Mouse (Mus musculus): ENCODE data around the gene Atp6ap1l. TPM values are rescaled to one million over a fixed set of nuclear protein-coding genes. Genes with fewer than 3 reads are reported as not detected.

Atp6ap1l gene
- polyA plus RNA-seq, 1 experiment from 2014 or later, result not detected

DNA sequence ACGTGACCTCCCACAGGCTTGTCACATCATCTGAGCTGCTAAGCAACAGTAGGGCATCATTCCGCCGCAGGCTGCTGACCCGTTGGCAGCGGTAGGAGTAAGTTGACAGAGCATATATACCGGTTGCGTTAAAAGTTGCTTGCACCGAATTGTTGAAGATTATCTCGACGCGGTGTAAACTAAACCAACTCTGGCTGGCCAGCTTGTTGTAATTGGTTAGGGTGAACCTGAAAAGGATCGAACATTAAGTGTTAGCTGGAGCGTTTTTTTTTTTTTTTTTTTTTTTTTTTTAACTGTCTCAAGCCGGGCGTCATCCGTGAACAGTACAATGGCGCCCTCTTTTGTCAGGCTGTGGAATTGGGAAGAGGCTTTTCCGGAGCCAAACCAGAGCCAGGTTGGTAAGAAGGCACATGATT, 18.6 kb downstream of the Atp6ap1l start:
- Histone ChIP-seq H3K36me3 (ENCODE audit: insufficient read depth) (no peaks in the 10 kb centered on the region), H3K9ac (peak overlapping the region; percentile 36), H3K27me3 (ENCODE audit: insufficient read depth, low read length) (no peaks in the 10 kb centered on the region), H3K4me1 (ENCODE audit: insufficient read depth) (peaks cover 7% of the 10 kb centered on the region; the same call in 1 of the 2 replicates), H3K9me3 (ENCODE audit: low read depth, low read length) (no peaks in the 10 kb centered on the region; the same call in 1 of the 2 replicates), H3K27ac (ENCODE audit: low read depth) (no peak overlapping the region), H3K4me3 (ENCODE audit: low read depth, low read length) (peak overlapping the region; percentile 32), H3K4me2 (peak overlapping the region; percentile 72)
- ATAC-seq (ENCODE audit: insufficient read depth) (peak; percentile 65), DNase-seq (peak; percentile 93)
- TF ChIP-seq CTCF (IDR thresholded peaks at IDR 0.05; ENCODE audit: low read depth), result peak; percentile 82
- WGBS, result under 1% methylated on average over 18 of the region's 18 CpGs

DNA sequence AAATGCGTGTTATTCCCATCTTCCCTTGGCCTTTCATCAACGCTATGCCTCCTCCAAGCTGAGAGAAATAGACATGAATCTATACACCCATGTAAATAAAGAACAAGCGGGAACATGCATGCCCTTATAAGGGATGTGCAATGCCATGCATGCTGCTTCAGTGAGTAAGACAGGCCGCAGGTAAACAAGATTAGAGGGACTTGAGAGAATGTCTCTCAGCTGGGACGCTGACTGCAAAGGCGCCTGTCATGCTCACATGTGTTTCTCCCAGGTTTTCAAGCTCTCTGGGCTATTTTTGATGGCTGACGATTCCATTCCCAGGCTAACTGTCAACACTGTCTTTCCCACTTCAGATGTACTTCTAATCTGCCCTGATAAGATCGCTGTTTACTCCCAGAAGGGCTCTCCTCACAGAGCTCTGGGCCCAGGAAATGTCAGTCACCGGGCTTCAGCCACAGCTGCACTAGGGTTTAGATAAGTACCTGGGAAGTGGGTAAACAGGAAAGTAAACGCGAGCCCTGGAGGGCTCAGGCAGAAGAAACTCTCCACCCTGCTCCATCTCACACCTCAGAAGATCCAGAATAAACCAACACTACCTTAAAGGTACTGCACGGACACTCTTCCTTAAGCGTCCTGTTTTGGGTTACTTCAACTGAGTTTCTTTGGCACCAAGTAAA, 19.2 kb downstream of the Atp6ap1l start:
- 21% methylated on average over 13 of the region's 13 CpGs for WGBS
- ATAC-seq (ENCODE audit: insufficient read depth) (peak; percentile 81), DNase-seq (peak; percentile 41)
- TF ChIP-seq CTCF (IDR thresholded peaks at IDR 0.05; ENCODE audit: low read depth), result no peak
- peaks cover 7% of the 10 kb centered on the region; the same call in 1 of the 2 replicates for H3K4me1 ChIP-seq (ENCODE audit: insufficient read depth)
- H3K4me3 ChIP-seq (ENCODE audit: low read depth, low read length), result peak overlapping the region; percentile 32
- H3K27me3 ChIP-seq (ENCODE audit: insufficient read depth, low read length), result no peaks in the 10 kb centered on the region
- peak overlapping the region; percentile 36 for H3K9ac ChIP-seq
- no peaks in the 10 kb centered on the region; the same call in 1 of the 2 replicates for H3K9me3 ChIP-seq (ENCODE audit: low read depth, low read length)
- H3K27ac ChIP-seq (ENCODE audit: low read depth), result no peak overlapping the region
- H3K36me3 ChIP-seq (ENCODE audit: insufficient read depth), result no peaks in the 10 kb centered on the region
- peak overlapping the region; percentile 72 for H3K4me2 ChIP-seq

DNA sequence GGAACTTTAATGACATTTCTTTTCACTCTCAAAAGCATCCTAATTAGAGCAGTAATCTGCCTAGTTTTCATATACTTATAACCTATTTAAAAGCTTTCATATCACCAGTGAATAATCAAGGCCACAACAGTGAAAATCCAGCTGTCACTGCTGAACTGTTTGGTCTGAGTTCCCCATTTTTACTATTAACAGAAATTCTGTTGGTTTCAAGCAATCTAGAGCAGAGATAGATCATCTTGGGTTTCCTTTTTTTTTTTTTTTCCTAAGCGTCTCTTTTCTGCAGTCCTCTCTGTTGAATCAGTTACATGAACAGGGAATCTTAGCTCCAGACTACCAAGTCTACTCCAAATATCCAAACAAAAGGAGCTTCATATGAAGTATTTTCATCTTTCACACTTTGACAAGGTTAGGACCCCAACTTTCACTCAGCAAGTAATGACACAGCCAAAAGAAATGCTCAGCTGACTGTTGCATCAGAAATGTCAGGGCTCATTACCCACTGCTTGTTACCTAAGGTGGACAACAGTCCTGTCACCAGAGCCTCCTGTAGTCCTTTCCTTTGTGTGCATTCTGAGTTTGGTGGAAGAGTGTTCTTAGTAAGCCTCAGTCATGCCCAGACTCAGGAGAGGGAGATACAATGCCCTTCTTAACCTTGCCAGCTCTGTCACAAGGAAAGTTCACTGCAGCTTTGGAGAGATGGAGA, 23.3 kb downstream of the Atp6ap1l start:
- Histone ChIP-seq H3K4me1 (ENCODE audit: insufficient read depth) (peaks cover 7% of the 10 kb centered on the region; the same call in 1 of the 2 replicates), H3K9me3 (ENCODE audit: low read depth, low read length) (no peaks in the 10 kb centered on the region; the same call in 1 of the 2 replicates), H3K27ac (ENCODE audit: low read depth) (no peak overlapping the region), H3K27me3 (ENCODE audit: insufficient read depth, low read length) (no peaks in the 10 kb centered on the region), H3K4me2 (no peak overlapping the region), H3K9ac (no peak overlapping the region), H3K36me3 (ENCODE audit: insufficient read depth) (no peaks in the 10 kb centered on the region), H3K4me3 (ENCODE audit: low read depth, low read length) (no peak overlapping the region)
- 60% methylated on average over 1 of the region's 1 CpGs for WGBS
- no peak for TF ChIP-seq CTCF (IDR thresholded peaks at IDR 0.05; ENCODE audit: low read depth)
- DNase-seq, result no peak
- no peak for ATAC-seq (ENCODE audit: insufficient read depth)

DNA sequence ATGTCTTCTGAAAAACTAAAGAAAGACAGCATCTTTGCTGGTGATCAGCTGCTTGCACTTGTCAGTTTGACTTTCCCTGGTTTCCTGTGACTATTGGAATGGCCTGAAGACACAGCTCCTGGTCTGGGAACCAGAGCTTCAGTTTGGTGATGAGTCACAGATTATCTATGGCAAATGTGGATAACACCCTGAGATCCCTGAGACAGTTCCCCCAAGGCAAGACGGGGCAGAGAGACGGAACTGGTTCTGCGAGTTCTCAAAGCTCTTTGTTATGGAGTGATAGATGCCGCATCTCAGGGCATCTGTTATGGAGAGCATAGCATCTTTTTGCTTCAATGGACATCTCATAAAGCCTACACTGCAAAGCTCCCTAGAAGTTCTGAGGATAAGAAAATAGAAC, 33.6 kb downstream of the Atp6ap1l start:
- no peak for DNase-seq
- Histone ChIP-seq H3K4me1 (ENCODE audit: insufficient read depth) (no peaks in the 10 kb centered on the region), H3K27ac (ENCODE audit: low read depth) (no peak overlapping the region), H3K9me3 (ENCODE audit: low read depth, low read length) (no peaks in the 10 kb centered on the region), H3K36me3 (ENCODE audit: insufficient read depth) (no peaks in the 10 kb centered on the region), H3K4me2 (no peak overlapping the region), H3K9ac (no peak overlapping the region), H3K4me3 (ENCODE audit: low read depth, low read length) (no peak overlapping the region), H3K27me3 (ENCODE audit: insufficient read depth, low read length) (no peaks in the 10 kb centered on the region)
- WGBS, result 57% methylated on average over 4 of the region's 4 CpGs
- no peak for ATAC-seq (ENCODE audit: insufficient read depth)
- TF ChIP-seq CTCF (IDR thresholded peaks at IDR 0.05; ENCODE audit: low read depth), result no peak

DNA sequence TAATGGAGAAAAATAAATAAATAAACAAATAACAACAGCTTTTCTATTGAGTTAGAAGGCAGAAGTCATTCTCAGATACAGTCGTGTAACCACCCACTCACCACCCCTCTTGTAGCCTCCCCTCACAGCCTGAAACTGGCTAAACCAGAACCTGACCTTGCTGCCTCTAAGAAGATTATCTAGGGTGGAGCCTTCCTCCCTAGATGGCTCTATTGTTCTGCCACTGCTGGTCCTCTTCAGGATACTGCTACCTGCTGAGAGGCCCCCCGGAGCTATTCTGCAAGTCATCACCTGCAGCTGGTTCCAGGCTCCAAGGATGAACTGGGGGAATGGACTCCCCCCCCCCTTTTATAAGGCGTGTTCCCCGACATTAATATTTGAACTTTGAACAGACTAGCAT, 36.0 kb downstream of the Atp6ap1l start:
- no peaks in the 10 kb centered on the region for H3K27me3 ChIP-seq (ENCODE audit: insufficient read depth, low read length)
- H3K4me3 ChIP-seq (ENCODE audit: low read depth, low read length), result no peak overlapping the region
- H3K4me1 ChIP-seq (ENCODE audit: insufficient read depth), result no peaks in the 10 kb centered on the region
- H3K27ac ChIP-seq (ENCODE audit: low read depth), result no peak overlapping the region
- TF ChIP-seq CTCF (IDR thresholded peaks at IDR 0.05; ENCODE audit: low read depth), result no peak
- H3K36me3 ChIP-seq (ENCODE audit: insufficient read depth), result no peaks in the 10 kb centered on the region
- ATAC-seq (ENCODE audit: insufficient read depth) (no peak), DNase-seq (no peak)
- 35% methylated on average over 4 of the region's 4 CpGs for WGBS
- H3K9ac ChIP-seq, result no peak overlapping the region
- no peak overlapping the region for H3K4me2 ChIP-seq
- no peaks in the 10 kb centered on the region for H3K9me3 ChIP-seq (ENCODE audit: low read depth, low read length)

DNA sequence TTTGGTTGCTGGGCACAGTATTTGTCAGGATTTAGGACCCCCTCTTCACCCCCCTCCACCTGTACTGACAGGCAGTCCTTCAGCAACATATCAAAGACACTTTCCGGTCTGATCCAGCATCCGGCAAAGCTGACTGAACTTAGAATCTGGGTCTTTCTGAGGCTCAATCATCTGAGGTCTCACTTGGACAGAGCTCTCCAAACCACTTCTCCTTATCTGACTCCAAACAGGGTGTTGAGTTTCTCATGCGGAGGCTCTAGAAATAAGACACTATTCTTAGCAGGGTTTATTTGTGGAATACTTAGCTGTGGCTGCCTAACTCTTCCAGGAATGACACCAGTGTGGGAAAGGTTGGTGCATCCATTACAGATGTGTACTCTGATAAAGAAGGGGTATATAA, 43.0 kb downstream of the Atp6ap1l start:
- H3K27ac ChIP-seq (ENCODE audit: low read depth), result no peak overlapping the region
- 21% methylated on average over 3 of the region's 3 CpGs for WGBS
- no peaks in the 10 kb centered on the region for H3K36me3 ChIP-seq (ENCODE audit: insufficient read depth)
- no peak overlapping the region for H3K4me3 ChIP-seq (ENCODE audit: low read depth, low read length)
- H3K9me3 ChIP-seq (ENCODE audit: low read depth, low read length), result no peaks in the 10 kb centered on the region
- DNase-seq, result no peak
- no peaks in the 10 kb centered on the region for H3K27me3 ChIP-seq (ENCODE audit: insufficient read depth, low read length)
- no peak for TF ChIP-seq CTCF (IDR thresholded peaks at IDR 0.05; ENCODE audit: low read depth)
- H3K4me1 ChIP-seq (ENCODE audit: insufficient read depth), result no peaks in the 10 kb centered on the region
- peak; percentile 14; the same call in 1 of the 2 replicates for ATAC-seq (ENCODE audit: insufficient read depth)
- H3K4me2 ChIP-seq, result no peak overlapping the region
- H3K9ac ChIP-seq, result no peak overlapping the region

DNA sequence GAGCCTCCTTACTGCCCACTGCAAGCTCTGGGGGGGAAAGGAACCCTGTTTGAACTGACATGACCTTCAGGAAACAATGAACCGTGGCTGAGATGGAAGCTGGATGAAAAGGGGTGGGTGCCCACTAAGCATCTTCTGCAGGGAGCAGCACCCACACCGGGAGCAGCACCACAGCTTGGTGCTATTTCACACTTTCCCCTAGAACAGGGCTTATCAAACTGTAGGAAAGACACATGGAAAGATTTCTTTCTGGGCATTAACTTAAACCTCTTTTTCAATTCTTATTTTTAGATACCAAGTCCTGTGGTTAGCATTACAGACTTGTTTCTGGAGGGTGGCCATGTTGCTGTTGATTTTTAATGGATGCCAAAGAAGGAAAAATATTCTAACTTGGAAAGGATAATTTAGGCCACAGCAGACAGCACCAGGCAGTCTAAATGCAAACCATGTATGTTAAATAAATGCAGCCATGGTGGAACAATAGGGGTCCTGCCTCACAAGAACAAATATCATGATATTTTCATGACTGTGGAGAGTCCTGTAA, 44.2 kb downstream of the Atp6ap1l start:
- H3K9me3 ChIP-seq (ENCODE audit: low read depth, low read length), result no peaks in the 10 kb centered on the region
- H3K9ac ChIP-seq, result no peak overlapping the region
- no peak overlapping the region for H3K4me3 ChIP-seq (ENCODE audit: low read depth, low read length)
- H3K36me3 ChIP-seq (ENCODE audit: insufficient read depth), result no peaks in the 10 kb centered on the region
- no peak overlapping the region for H3K4me2 ChIP-seq
- no peak for ATAC-seq (ENCODE audit: insufficient read depth)
- no peaks in the 10 kb centered on the region for H3K27me3 ChIP-seq (ENCODE audit: insufficient read depth, low read length)
- no peak overlapping the region for H3K27ac ChIP-seq (ENCODE audit: low read depth)
- TF ChIP-seq CTCF (IDR thresholded peaks at IDR 0.05; ENCODE audit: low read depth), result no peak
- 39% methylated on average over 2 of the region's 2 CpGs for WGBS
- no peak for DNase-seq
- no peaks in the 10 kb centered on the region for H3K4me1 ChIP-seq (ENCODE audit: insufficient read depth)
